Mouse (Mus musculus) kidney, embryonic 14.5 days (tissue): Measurements from ENCODE around the gene Robo3. TPM values are rescaled to one million over a fixed set of nuclear protein-coding genes. Genes with fewer than 3 reads are reported as not detected.
A peak's percentile ranks its signal among the peaks of the same experiment; 100 is the strongest.

Experiments
- ATAC-seq: fragments of 200-750 bp; cut with Nextera tagmentation; 2 replicates; pipeline ENCODE4 v1.8.0; 2017; ENCODE audit warnings: moderate number of reproducible peaks, mild to moderate bottlenecking, moderate TSS enrichment, moderate library complexity; ENCODE audit not compliant: low FRiP score, low TSS enrichment
- H3K27ac ChIP-seq: fragments of 300-500 bp; sonication (generic); 2 replicates; pipeline ENCODE4 v1.5.1; 2014; ENCODE audit warnings: low read depth, mild to moderate bottlenecking, low read length, moderate library complexity, mixed read lengths
- H3K27me3 ChIP-seq: fragments of 300-500 bp; sonication (generic); 2 replicates; pipeline ENCODE4 v1.6.1; 2014; ENCODE audit warnings: mild to moderate bottlenecking, low read length; ENCODE audit not compliant: control insufficient read depth, insufficient read depth
- H3K36me3 ChIP-seq: fragments of 300-500 bp; sonication (generic); 2 replicates; pipeline ENCODE4 v1.6.1; 2014; ENCODE audit warnings: low read length, mixed read lengths; ENCODE audit not compliant: control insufficient read depth, insufficient read depth
- H3K4me1 ChIP-seq: fragments of 300-500 bp; sonication (generic); 2 replicates; pipeline ENCODE4 v1.6.1; 2014; ENCODE audit warnings: low read length, mixed read lengths; ENCODE audit not compliant: control insufficient read depth, insufficient read depth
- H3K4me2 ChIP-seq: fragments of 300-500 bp; sonication (generic); replicated peaks from 2 replicates; pipeline ENCODE4 v1.6.1; 2014; ENCODE audit warnings: low read depth, mild to moderate bottlenecking, low read length
- H3K4me3 ChIP-seq: fragments of 300-500 bp; sonication (generic); 2 replicates; pipeline ENCODE4 v1.5.1; 2014; ENCODE audit warnings: mild to moderate bottlenecking, low read length
- H3K9ac ChIP-seq: fragments of 300-500 bp; sonication (generic); 2 replicates; pipeline ENCODE4 v1.6.1; 2014; ENCODE audit warnings: low read depth, mild to moderate bottlenecking, low read length, moderate library complexity
- H3K9me3 ChIP-seq: fragments of 300-500 bp; sonication (generic); 2 replicates; pipeline ENCODE4 v1.6.1; 2016; ENCODE audit warnings: low read length; ENCODE audit not compliant: control insufficient read depth
- WGBS: fragments of 180-500 bp; shearing (Covaris S2); extraction: QIAGEN DNeasy Blood & Tissue Kit; methylation state at CpG from one replicate; pipeline ENCODE4 v1.1.7; 2014; 5-methylcytosine and 5-hydroxymethylcytosine counted together
- polyA plus RNA-seq: library from polyadenylated mRNA; unstranded; fragments of >200 nt; fragmentation: Nextera tagmentation; extraction: Ambion mirVana; gene quantifications from 2 replicates; pipeline ENCODE4 v1.2.1, GENCODE M21; 2014

The Robo3 gene
- polyA plus RNA-seq, 1 experiment from 2014 or later = 0.09 TPM

DNA sequence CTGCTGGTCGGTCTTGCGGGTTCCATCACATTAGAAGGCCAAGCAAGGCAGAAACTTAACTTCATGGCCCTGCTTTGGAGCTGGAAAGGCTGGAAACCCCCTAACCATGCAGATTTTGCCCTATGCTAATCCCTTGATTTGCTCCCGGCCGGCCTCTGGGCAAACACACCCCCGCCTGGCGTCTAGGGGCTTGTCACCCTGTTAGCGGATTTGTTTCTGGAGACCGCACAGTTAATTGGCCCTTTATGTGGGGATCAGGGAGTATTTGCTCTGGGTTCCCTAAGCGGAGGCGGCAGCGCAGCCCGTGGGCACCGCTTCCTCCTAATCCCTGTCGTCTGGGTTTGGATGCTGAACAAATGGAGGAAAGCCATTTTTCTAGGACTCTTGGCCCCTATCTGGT, 1.9 kb upstream of the Robo3 start:
- Histone ChIP-seq H3K4me3 (no peak overlapping the region), H3K9me3 (no peaks in the 10 kb centered on the region), H3K27me3 (peaks cover 60% of the 10 kb centered on the region), H3K36me3 (no peaks in the 10 kb centered on the region), H3K27ac (no peak overlapping the region), H3K9ac (no peak overlapping the region), H3K4me1 (peaks cover 6% of the 10 kb centered on the region; the same call in 1 of the 2 replicates), H3K4me2 (no peak overlapping the region)
- 2% methylated on average over 14 of the region's 14 CpGs for WGBS
- no peak for ATAC-seq

- Histone ChIP-seq H3K4me2 (no peak overlapping the region), H3K36me3 (no peaks in the 10 kb centered on the region), H3K4me3 (no peak overlapping the region), H3K9ac (no peak overlapping the region), H3K27ac (no peak overlapping the region), H3K27me3 (peaks cover 70% of the 10 kb centered on the region), H3K9me3 (no peaks in the 10 kb centered on the region), H3K4me1 (peaks cover 6% of the 10 kb centered on the region; the same call in 1 of the 2 replicates)
- ATAC-seq = no peak
- WGBS = 3% methylated on average over 18 of the region's 18 CpGs
Observed at GRCm38 (mm10) chr9:37433823-37434560, 946 bp upstream of the Robo3 start.

DNA sequence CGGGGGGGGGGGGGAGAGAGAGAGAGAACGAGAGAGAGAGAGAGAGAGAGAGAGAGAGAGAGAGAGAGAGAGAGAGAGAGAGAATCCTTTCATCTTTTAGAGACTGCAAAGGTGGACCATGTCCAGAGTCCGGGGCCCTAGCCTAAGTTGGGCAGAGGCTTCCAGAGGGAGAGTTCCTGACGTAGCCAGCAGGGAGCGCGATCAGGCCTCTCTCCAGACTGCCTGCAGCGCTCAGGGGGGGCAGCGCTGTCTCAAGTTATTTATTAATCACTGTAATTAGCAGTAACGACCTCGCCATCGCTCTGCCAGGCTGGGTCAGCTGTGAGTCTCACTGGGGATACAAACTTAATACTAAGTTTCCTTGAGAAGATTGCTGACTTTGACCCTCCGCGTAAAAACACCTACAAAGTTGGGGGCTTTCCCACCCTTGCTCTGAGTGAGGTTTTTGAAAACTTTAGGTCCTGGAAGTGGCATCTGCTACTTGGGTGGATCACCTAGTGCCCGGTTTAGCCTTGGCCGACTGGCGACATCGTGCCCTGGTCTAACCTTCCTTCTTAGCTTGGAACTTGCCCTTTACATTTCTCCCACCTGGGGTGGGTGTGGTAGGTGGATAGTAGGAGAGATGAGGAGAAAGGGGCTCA, 900 bp downstream of the Robo3 start:
- Histone ChIP-seq H3K27me3 (peaks cover 85% of the 10 kb centered on the region), H3K4me2 (peak overlapping the region; percentile 37), H3K4me3 (peak overlapping the region; percentile 30), H3K36me3 (no peaks in the 10 kb centered on the region), H3K4me1 (peaks cover 6% of the 10 kb centered on the region; the same call in 1 of the 2 replicates), H3K9ac (no peak overlapping the region), H3K9me3 (no peaks in the 10 kb centered on the region), H3K27ac (no peak overlapping the region)
- 1% methylated on average over 16 of the region's 17 CpGs for WGBS
- peak; percentile 69 for ATAC-seq

DNA sequence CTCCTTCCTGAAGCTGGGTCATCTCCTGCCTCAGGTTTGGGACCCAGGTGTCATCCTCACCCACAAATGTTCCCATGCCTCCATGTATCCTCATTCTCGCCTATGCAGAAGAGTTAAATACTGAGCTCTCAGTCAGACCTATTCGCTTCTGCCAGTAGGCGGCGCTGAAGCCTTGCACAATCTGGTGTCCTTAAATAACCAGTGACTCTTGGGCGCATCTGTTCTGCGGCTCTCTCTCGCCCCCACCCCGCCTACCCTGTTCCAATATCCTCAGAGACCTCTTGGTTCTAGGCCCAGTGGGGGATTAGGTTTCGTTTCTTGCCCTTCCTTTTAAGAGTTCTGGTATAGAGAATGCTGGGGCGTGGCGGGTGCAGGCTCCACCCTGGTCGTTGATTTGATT, 2.5 kb downstream of the Robo3 start:
- no peak overlapping the region; the same call in 1 of the 2 replicates for H3K4me2 ChIP-seq
- no peak overlapping the region for H3K4me3 ChIP-seq
- H3K9ac ChIP-seq = no peak overlapping the region
- peaks cover 84% of the 10 kb centered on the region for H3K27me3 ChIP-seq
- ATAC-seq = peak; percentile 79
- H3K36me3 ChIP-seq = no peaks in the 10 kb centered on the region
- peaks cover 6% of the 10 kb centered on the region; the same call in 1 of the 2 replicates for H3K4me1 ChIP-seq
- H3K27ac ChIP-seq = no peak overlapping the region
- WGBS = 2% methylated on average over 12 of the region's 12 CpGs
- no peaks in the 10 kb centered on the region for H3K9me3 ChIP-seq

DNA sequence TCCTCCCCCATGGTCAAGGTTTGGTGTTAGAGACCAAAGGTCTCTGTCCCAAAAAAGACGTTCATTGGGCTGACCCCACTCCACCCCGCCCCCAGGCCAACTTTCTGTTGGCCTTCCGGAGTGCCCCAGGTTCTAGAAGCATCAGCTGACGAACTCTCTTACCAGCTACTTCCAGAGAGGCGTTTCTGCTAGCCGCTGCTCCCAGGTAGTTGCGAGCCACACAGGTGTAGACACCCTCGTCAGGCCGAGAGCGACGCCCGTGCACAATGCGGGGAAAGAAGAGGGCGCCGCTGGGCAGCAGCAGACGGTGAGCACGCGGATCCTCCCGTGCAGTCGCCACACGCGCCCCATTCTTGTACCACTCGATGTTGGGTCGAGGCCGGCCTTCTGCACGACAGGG, 3.7 kb downstream of the Robo3 start:
- H3K9ac ChIP-seq = no peak overlapping the region
- 15% methylated on average over 26 of the region's 26 CpGs for WGBS
- peaks cover 73% of the 10 kb centered on the region for H3K27me3 ChIP-seq
- H3K4me1 ChIP-seq = peaks cover 6% of the 10 kb centered on the region; the same call in 1 of the 2 replicates
- H3K9me3 ChIP-seq = no peaks in the 10 kb centered on the region
- H3K4me2 ChIP-seq = no peak overlapping the region
- no peaks in the 10 kb centered on the region for H3K36me3 ChIP-seq
- no peak overlapping the region for H3K27ac ChIP-seq
- ATAC-seq = no peak
- no peak overlapping the region for H3K4me3 ChIP-seq

DNA sequence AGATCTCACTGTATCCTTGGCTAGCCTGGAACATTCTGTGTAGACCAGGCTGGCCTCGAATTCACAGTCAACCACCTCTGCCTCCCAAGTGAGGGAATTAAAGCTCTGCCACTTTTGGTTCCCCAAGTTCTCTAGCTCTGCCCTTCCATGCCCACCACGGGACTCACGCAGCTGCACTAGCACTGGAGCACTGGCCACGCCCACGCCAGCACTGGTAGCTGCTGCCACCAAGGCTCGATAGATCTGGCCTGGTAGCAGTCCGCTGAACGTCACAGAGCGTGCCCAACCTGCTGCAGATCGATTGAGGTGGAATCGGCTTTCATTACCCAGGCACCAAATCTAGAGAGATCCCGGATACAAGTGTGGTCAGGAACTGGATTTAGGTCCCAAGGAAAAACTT, 11.8 kb downstream of the Robo3 start:
- peaks cover 3% of the 10 kb centered on the region; the same call in 1 of the 2 replicates for H3K27me3 ChIP-seq
- peak overlapping the region; percentile 50 for H3K4me2 ChIP-seq
- peak overlapping the region; percentile 27; the same call in 1 of the 2 replicates for H3K4me3 ChIP-seq
- WGBS = 21% methylated on average over 12 of the region's 12 CpGs
- H3K9ac ChIP-seq = no peak overlapping the region
- no peaks in the 10 kb centered on the region for H3K4me1 ChIP-seq
- H3K36me3 ChIP-seq = no peaks in the 10 kb centered on the region
- H3K9me3 ChIP-seq = no peaks in the 10 kb centered on the region
- ATAC-seq = peak; percentile 20
- no peak overlapping the region for H3K27ac ChIP-seq

DNA sequence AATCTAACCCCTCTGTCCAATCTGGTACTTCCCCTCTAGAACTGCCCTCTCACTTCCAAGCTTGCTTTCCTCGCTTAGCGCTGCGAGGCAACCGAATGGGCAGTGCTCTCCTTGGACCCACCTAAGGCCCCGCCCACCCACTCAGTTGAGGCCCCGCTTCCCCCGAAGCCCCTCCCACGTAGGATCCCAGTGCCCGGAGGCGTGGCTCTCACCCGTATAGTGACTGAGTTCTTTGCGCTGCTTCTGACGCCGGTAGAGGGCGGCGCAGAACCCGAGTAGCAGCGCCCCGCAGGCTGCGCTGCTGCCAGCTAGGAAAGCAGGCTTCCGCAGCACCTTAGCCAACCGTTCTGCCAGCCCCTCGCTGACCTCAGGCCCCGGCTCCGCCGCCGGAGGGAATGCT, 12.4 kb downstream of the Robo3 start:
- Histone ChIP-seq H3K9me3 (no peaks in the 10 kb centered on the region), H3K4me1 (no peaks in the 10 kb centered on the region), H3K4me3 (peak overlapping the region; percentile 27), H3K27me3 (peaks cover 3% of the 10 kb centered on the region; the same call in 1 of the 2 replicates), H3K4me2 (peak overlapping the region; percentile 50), H3K27ac (no peak overlapping the region), H3K9ac (0 out of 2 replicates have a peak overlapping the region, but pooled peaks have one; percentile 31), H3K36me3 (no peaks in the 10 kb centered on the region)
- peak; percentile 91 for ATAC-seq
- WGBS = 0% methylated on average over 27 of the region's 27 CpGs

DNA sequence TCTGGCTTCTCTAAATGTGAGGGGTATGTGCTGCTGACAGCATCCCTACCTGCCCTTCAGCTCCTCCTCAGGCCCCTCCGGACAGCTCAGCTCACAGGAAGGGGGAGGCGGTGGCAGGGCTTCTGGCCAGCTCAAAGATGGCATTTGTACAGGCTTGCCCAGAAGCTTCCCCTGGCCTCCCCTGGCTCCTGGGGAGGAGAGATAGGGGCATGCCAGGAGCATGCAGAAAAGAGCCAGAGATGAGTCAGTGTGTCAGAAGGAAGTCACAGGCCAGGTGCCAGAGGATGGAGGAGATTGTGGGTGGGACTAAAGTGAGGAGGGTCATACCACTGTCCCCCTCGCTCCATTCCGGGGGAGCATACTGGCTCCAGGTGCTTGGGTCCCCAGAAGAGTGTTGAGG, 14.3 kb downstream of the Robo3 start:
- no peak for ATAC-seq
- no peaks in the 10 kb centered on the region for H3K9me3 ChIP-seq
- H3K36me3 ChIP-seq = no peaks in the 10 kb centered on the region
- peaks cover 3% of the 10 kb centered on the region; the same call in 1 of the 2 replicates for H3K27me3 ChIP-seq
- H3K27ac ChIP-seq = no peak overlapping the region
- WGBS = 94% methylated on average over 4 of the region's 4 CpGs
- H3K4me2 ChIP-seq = no peak overlapping the region
- H3K4me3 ChIP-seq = no peak overlapping the region
- no peaks in the 10 kb centered on the region for H3K4me1 ChIP-seq
- H3K9ac ChIP-seq = no peak overlapping the region

DNA sequence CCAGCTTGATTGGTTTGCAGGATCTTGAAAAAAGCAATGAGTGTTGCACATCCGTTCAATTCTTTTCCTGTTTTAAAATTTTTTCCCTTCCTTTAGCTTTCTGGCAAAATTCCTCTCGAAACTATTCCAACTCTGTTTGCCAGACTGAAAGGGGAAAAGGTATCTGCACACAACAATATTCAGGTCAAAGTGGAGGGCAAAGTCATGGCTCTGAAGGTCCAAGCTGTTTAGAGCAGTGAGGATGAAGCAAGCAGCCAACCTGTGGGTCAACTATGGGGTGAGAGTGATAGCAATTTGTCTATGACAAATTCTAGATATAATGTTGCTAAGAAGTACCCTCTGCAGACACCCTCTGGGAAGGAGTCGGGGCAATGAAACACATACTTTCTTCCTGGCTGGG, 18.4 kb downstream of the Robo3 start:
- no peak overlapping the region for H3K4me3 ChIP-seq
- H3K27me3 ChIP-seq = no peaks in the 10 kb centered on the region; the same call in 1 of the 2 replicates
- H3K9me3 ChIP-seq = no peaks in the 10 kb centered on the region
- no peaks in the 10 kb centered on the region for H3K36me3 ChIP-seq
- H3K27ac ChIP-seq = no peak overlapping the region
- H3K4me2 ChIP-seq = no peak overlapping the region
- WGBS = 83% methylated on average over 3 of the region's 3 CpGs
- no peak for ATAC-seq
- no peaks in the 10 kb centered on the region for H3K4me1 ChIP-seq
- H3K9ac ChIP-seq = no peak overlapping the region
